Mouse (Mus musculus) gastrocnemius, adult 18-20 months (tissue): ENCODE measurements around the gene Angpt4. TPM values are rescaled to one million over a fixed set of nuclear protein-coding genes. Genes with fewer than 3 reads are reported as not detected.
A peak's percentile ranks its signal among the peaks of the same experiment; 100 is the strongest.

Source experiments
- DNase-seq: peaks from one replicate; pipeline ENCODE4 v3.0.0; 2021; ENCODE audit warnings: low spot score
- microRNA-seq: library from miRNA; unstranded; fragments of <30 nt; microRNA quantifications from one replicate; pipeline ENCODE4 v1.2.0, GENCODE M21; 2021
- total RNA-seq, 2 experiments: library from RNA; stranded (reverse); gene quantifications; 2 replicates each; pipeline ENCODE4 v1.2.3; 2021

The Angpt4 gene
- total RNA-seq, 2 experiments from 2014 or later: 0.18 to 0.24 TPM

DNA sequence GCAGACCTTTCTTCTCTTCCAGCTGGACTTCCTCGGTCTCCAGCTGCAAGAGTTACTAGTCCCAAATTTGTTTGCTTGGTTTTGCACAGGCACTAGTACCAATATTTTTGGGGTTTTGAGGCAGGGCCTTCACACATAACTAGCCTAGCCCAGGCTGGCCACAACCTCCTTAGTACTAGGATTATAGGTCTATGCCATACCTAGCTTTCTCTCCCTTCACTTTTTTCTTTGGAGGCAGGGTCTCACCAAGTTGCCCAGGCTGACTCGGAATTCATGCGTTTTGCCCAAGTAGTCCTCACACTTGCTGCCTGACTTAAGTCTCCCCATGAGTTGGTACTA lies 69.3 kb downstream of the Angpt4 start:
- no peak for DNase-seq

GRCm38 (mm10) chr2:151981268-151981667 lies 70.3 kb downstream of the Angpt4 start:
- DNase-seq: no peak

GRCm38 (mm10) chr2:151982476-151982875 lies 71.5 kb downstream of the Angpt4 start:
- DNase-seq: no peak

DNA sequence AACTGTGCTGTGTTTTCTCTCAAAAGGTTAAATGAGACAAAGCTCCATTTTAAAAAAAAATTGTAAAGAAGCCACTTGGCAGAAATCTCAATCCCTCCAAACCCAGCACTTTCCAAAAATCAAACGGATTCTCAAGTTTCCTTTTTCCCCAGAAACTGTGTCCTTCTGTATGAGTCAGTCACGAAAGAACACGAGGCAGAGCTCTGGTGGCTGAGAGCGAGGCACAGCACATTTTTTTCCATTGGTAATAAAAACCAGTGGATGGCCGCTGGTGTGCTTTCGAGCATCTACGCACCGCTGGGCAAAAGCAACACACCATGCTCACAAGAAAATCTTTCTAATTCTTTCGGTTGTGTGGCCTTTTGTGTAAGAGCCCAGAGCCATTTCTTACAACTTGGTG lies 73.0 kb downstream of the Angpt4 start:
- no peak for DNase-seq

GRCm38 (mm10) chr2:151985426-151986172 lies 74.6 kb downstream of the Angpt4 start:
- no peak for DNase-seq

GRCm38 (mm10) chr2:151986958-151987357 lies 75.9 kb downstream of the Angpt4 start:
- no peak for DNase-seq

DNA sequence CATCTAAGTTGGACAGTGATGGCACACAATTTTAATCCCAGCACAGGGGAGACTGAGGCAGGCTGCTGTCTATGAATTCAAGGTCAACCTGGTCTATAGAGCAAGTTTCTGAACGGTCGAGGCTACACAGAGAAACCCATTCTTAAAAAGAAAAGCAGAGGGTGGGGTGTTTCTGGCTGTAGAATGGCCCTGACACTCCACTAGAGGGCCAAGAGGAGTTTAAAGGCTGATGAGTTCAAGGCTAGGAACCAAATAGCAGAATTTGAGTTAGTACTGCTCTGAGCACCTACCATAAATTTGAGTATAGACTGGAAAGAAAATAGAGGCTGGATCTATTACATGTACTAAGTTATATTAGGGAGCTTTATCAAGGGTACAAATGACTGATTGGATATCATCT lies 78.0 kb downstream of the Angpt4 start:
- DNase-seq: no peak

DNA sequence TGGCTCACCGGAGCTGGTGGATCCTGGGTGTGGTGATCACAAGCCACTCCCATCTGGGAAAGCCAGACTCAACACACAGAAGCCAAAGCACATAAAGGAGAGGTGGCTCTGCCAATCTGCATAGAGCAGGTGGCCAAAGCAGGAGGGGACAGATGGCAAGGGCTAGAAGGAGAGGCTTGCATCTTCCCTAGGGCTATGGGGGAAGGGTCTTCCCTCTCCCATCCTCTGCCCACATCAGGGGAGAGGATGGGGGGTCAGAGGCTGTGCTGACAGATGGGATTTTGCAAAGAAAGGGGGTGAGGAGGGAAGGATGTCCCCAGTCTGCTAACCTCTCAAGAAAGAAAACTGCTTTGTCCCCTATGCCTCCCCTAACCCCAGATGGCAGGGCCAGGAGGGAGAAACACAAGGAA lies 80.0 kb downstream of the Angpt4 start:
- DNase-seq: no peak

- DNase-seq: no peak
These were observed 80.4 kb downstream of the Angpt4 start for GRCm38 (mm10) chr2:151991446-151991845.

GRCm38 (mm10) chr2:151994350-151995122 lies 83.5 kb downstream of the Angpt4 start:
- peak; percentile 83 for DNase-seq

Small RNAs within 50 kb of the gene (microRNA-seq; reads per million reads assigned to microRNA genes)
- gene Mir1953: not detected

Other genes with a start within 250 kb of the Angpt4 start
- not detected for gene Rad21l, start 242.7 kb upstream of the Angpt4 start, total RNA-seq
- 1 to 10 TPM in 1 of 2 experiments, under 1 TPM in 1; 0.89 to 1.4 TPM for gene Tmem74b, start 209.2 kb upstream of the Angpt4 start, total RNA-seq
- gene Psmf1, start 167.0 kb upstream of the Angpt4 start, total RNA-seq: 10 to 100 TPM; 15.6 to 18.4 TPM
- gene Rspo4, start 68.3 kb upstream of the Angpt4 start, total RNA-seq: under 1 TPM in 1 of 2 experiments, not detected in 1; 0.09 TPM
- gene Fam110a, start 69.0 kb downstream of the Angpt4 start, total RNA-seq: 1 to 10 TPM; 1.8 to 2.1 TPM
- 1 to 10 TPM in 1 of 2 experiments, under 1 TPM in 1; 0.94 to 1.3 TPM for gene Slc52a3, start 85.3 kb downstream of the Angpt4 start, total RNA-seq
- gene Scrt2, start 170.3 kb downstream of the Angpt4 start, total RNA-seq: not detected
- gene Srxn1, start 194.3 kb downstream of the Angpt4 start, total RNA-seq: 10 to 100 TPM; 19.6 to 67.1 TPM
- 10 to 100 TPM in 1 of 2 experiments, 1 to 10 TPM in 1; 5.5 to 13.9 TPM for gene Tcf15, start 232.4 kb downstream of the Angpt4 start, total RNA-seq